Mouse (Mus musculus) kidney, embryonic 14.5 days (tissue): Measurements from ENCODE around the gene Tmem209. TPM values are rescaled to one million over a fixed set of nuclear protein-coding genes. Genes with fewer than 3 reads are reported as not detected.
A peak's percentile ranks its signal among the peaks of the same experiment; 100 is the strongest.

ENCODE experiments used
- ATAC-seq: fragments of 200-750 bp; cut with Nextera tagmentation; 2 replicates; pipeline ENCODE4 v1.8.0; 2017; ENCODE audit warnings: moderate number of reproducible peaks, mild to moderate bottlenecking, moderate TSS enrichment, moderate library complexity; ENCODE audit not compliant: low FRiP score, low TSS enrichment
- H3K27ac ChIP-seq: fragments of 300-500 bp; sonication (generic); 2 replicates; pipeline ENCODE4 v1.5.1; 2014; ENCODE audit warnings: low read depth, mild to moderate bottlenecking, low read length, moderate library complexity, mixed read lengths
- H3K27me3 ChIP-seq: fragments of 300-500 bp; sonication (generic); 2 replicates; pipeline ENCODE4 v1.6.1; 2014; ENCODE audit warnings: mild to moderate bottlenecking, low read length; ENCODE audit not compliant: control insufficient read depth, insufficient read depth
- H3K36me3 ChIP-seq: fragments of 300-500 bp; sonication (generic); 2 replicates; pipeline ENCODE4 v1.6.1; 2014; ENCODE audit warnings: low read length, mixed read lengths; ENCODE audit not compliant: control insufficient read depth, insufficient read depth
- H3K4me1 ChIP-seq: fragments of 300-500 bp; sonication (generic); 2 replicates; pipeline ENCODE4 v1.6.1; 2014; ENCODE audit warnings: low read length, mixed read lengths; ENCODE audit not compliant: control insufficient read depth, insufficient read depth
- H3K4me2 ChIP-seq: fragments of 300-500 bp; sonication (generic); replicated peaks from 2 replicates; pipeline ENCODE4 v1.6.1; 2014; ENCODE audit warnings: low read depth, mild to moderate bottlenecking, low read length
- H3K4me3 ChIP-seq: fragments of 300-500 bp; sonication (generic); 2 replicates; pipeline ENCODE4 v1.5.1; 2014; ENCODE audit warnings: mild to moderate bottlenecking, low read length
- H3K9ac ChIP-seq: fragments of 300-500 bp; sonication (generic); 2 replicates; pipeline ENCODE4 v1.6.1; 2014; ENCODE audit warnings: low read depth, mild to moderate bottlenecking, low read length, moderate library complexity
- H3K9me3 ChIP-seq: fragments of 300-500 bp; sonication (generic); 2 replicates; pipeline ENCODE4 v1.6.1; 2016; ENCODE audit warnings: low read length; ENCODE audit not compliant: control insufficient read depth
- WGBS: fragments of 180-500 bp; shearing (Covaris S2); extraction: QIAGEN DNeasy Blood & Tissue Kit; methylation state at CpG from one replicate; pipeline ENCODE4 v1.1.7; 2014; 5-methylcytosine and 5-hydroxymethylcytosine counted together
- polyA plus RNA-seq: library from polyadenylated mRNA; unstranded; fragments of >200 nt; fragmentation: Nextera tagmentation; extraction: Ambion mirVana; gene quantifications from 2 replicates; pipeline ENCODE4 v1.2.1, GENCODE M21; 2014

The Tmem209 gene
- polyA plus RNA-seq, 1 experiment from 2014 or later, result 56.8 TPM

GRCm38 (mm10) chr6:30460750-30461446 is 48.7 kb downstream of the Tmem209 start:
- no peaks in the 10 kb centered on the region for H3K27me3 ChIP-seq
- peak overlapping the region; percentile 52 for H3K4me2 ChIP-seq
- peak; percentile 92 for ATAC-seq
- 9% methylated on average over 18 of the region's 19 CpGs for WGBS
- H3K9me3 ChIP-seq, result no peaks in the 10 kb centered on the region
- H3K9ac ChIP-seq, result peak overlapping the region; percentile 67
- peak overlapping the region; percentile 2; the same call in 1 of the 2 replicates for H3K4me3 ChIP-seq
- H3K4me1 ChIP-seq, result peaks cover 37% of the 10 kb centered on the region
- H3K36me3 ChIP-seq, result no peaks in the 10 kb centered on the region
- H3K27ac ChIP-seq, result peak overlapping the region; percentile 98

- no peaks in the 10 kb centered on the region for H3K9me3 ChIP-seq
- WGBS, result 6% methylated on average over 40 of the region's 40 CpGs
- peak; percentile 5 for ATAC-seq
- H3K36me3 ChIP-seq, result peaks cover 6% of the 10 kb centered on the region
- peak overlapping the region; percentile 41 for H3K4me3 ChIP-seq
- H3K27me3 ChIP-seq, result no peaks in the 10 kb centered on the region
- H3K9ac ChIP-seq, result peak overlapping the region; percentile 67
- peak overlapping the region; percentile 98 for H3K27ac ChIP-seq
- peak overlapping the region; percentile 52 for H3K4me2 ChIP-seq
- peaks cover 32% of the 10 kb centered on the region for H3K4me1 ChIP-seq
Observed at GRCm38 (mm10) chr6:30459811-30460749, 49.5 kb downstream of the Tmem209 start.

- Histone ChIP-seq H3K36me3 (peaks cover 6% of the 10 kb centered on the region), H3K4me1 (peaks cover 32% of the 10 kb centered on the region), H3K4me2 (peak overlapping the region; percentile 52), H3K27me3 (no peaks in the 10 kb centered on the region), H3K9ac (peak overlapping the region; percentile 67), H3K4me3 (peak overlapping the region; percentile 41), H3K9me3 (no peaks in the 10 kb centered on the region), H3K27ac (peak overlapping the region; percentile 98)
- ATAC-seq, result no peak
- WGBS, result 66% methylated on average over 16 of the region's 16 CpGs
Observed at GRCm38 (mm10) chr6:30459056-30459747, 50.4 kb downstream of the Tmem209 start.

GRCm38 (mm10) chr6:30458626-30459025 is 51.0 kb downstream of the Tmem209 start:
- Histone ChIP-seq H3K27me3 (no peaks in the 10 kb centered on the region), H3K9me3 (no peaks in the 10 kb centered on the region), H3K36me3 (peaks cover 8% of the 10 kb centered on the region), H3K4me3 (no peak overlapping the region), H3K9ac (no peak overlapping the region), H3K4me2 (no peak overlapping the region), H3K27ac (no peak overlapping the region), H3K4me1 (peaks cover 32% of the 10 kb centered on the region)
- no peak for ATAC-seq
- WGBS, result 80% methylated on average over 5 of the region's 5 CpGs

GRCm38 (mm10) chr6:30456991-30457390 is 52.6 kb downstream of the Tmem209 start:
- no peaks in the 10 kb centered on the region for H3K27me3 ChIP-seq
- H3K27ac ChIP-seq, result no peak overlapping the region
- no peak overlapping the region for H3K9ac ChIP-seq
- no peaks in the 10 kb centered on the region for H3K9me3 ChIP-seq
- ATAC-seq, result no peak
- 93% methylated on average over 7 of the region's 7 CpGs for WGBS
- no peak overlapping the region for H3K4me3 ChIP-seq
- peaks cover 20% of the 10 kb centered on the region for H3K4me1 ChIP-seq
- H3K4me2 ChIP-seq, result no peak overlapping the region
- peaks cover 18% of the 10 kb centered on the region for H3K36me3 ChIP-seq

- Histone ChIP-seq H3K4me1 (0 out of 2 replicates have a peak, but pooled peaks cover 2% of the 10 kb centered on the region), H3K4me3 (no peak overlapping the region), H3K27me3 (no peaks in the 10 kb centered on the region), H3K9ac (no peak overlapping the region), H3K4me2 (no peak overlapping the region), H3K27ac (no peak overlapping the region), H3K36me3 (peaks cover 45% of the 10 kb centered on the region), H3K9me3 (no peaks in the 10 kb centered on the region)
- no peak for ATAC-seq
- WGBS, result 99% methylated on average over 10 of the region's 10 CpGs
Observed at GRCm38 (mm10) chr6:30439576-30439975, 70.0 kb downstream of the Tmem209 start.

GRCm38 (mm10) chr6:30437054-30437453 is 72.5 kb downstream of the Tmem209 start:
- H3K27me3 ChIP-seq, result no peaks in the 10 kb centered on the region
- 0 out of 2 replicates have a peak overlapping the region, but pooled peaks have one; percentile 9 for H3K27ac ChIP-seq
- no peak overlapping the region for H3K4me3 ChIP-seq
- H3K4me2 ChIP-seq, result no peak overlapping the region
- 45% methylated on average over 3 of the region's 3 CpGs for WGBS
- 0 out of 2 replicates have a peak, but pooled peaks cover 2% of the 10 kb centered on the region for H3K4me1 ChIP-seq
- no peaks in the 10 kb centered on the region for H3K9me3 ChIP-seq
- ATAC-seq, result no peak
- peaks cover 22% of the 10 kb centered on the region for H3K36me3 ChIP-seq
- H3K9ac ChIP-seq, result no peak overlapping the region

GRCm38 (mm10) chr6:30436476-30436875 is 73.1 kb downstream of the Tmem209 start:
- 0 out of 2 replicates have a peak, but pooled peaks cover 2% of the 10 kb centered on the region for H3K4me1 ChIP-seq
- no peak for ATAC-seq
- H3K4me2 ChIP-seq, result no peak overlapping the region
- H3K9me3 ChIP-seq, result no peaks in the 10 kb centered on the region
- no peaks in the 10 kb centered on the region for H3K27me3 ChIP-seq
- peaks cover 18% of the 10 kb centered on the region for H3K36me3 ChIP-seq
- H3K27ac ChIP-seq, result no peak overlapping the region
- 93% methylated on average over 3 of the region's 3 CpGs for WGBS
- no peak overlapping the region for H3K9ac ChIP-seq
- H3K4me3 ChIP-seq, result no peak overlapping the region
